In genomic region chr15:89286114-89286513, GRCm38 (mm10) we compare ENCODE assay signal across 22 mouse cellular contexts. TPM values are rescaled to one million over a fixed set of nuclear protein-coding genes. Genes with fewer than 3 reads are reported as not detected.
DNase-seq lines count a peak whose midpoint lies in the region; ATAC-seq and TF ChIP-seq lines count a peak whose summit lies in the region.
"Had no signal": no experiment of that assay in that cellular context is flagged by ENCODE, and none has a peak within 500 bp of the region (broad histone marks: within the 10 kb centered on the region; RNA-seq: fewer than 3 reads in every experiment).

No protein-coding gene starts in this region.

- 13% methylated on average over 7 of the region's 7 CpGs for WGBS in cerebellum, adult 2 months
- 83% methylated on average over 7 of the region's 7 CpGs for WGBS in hindbrain, embryonic 13.5 days
- WGBS in hindbrain, postnatal 0 days, result 78% methylated on average over 7 of the region's 7 CpGs
- 56% methylated on average over 7 of the region's 7 CpGs for WGBS in liver, embryonic 15.5 days (ENCODE audit: insufficient replicate concordance)

- H3K27me3 ChIP-seq in cerebellum, adult 2 months (ENCODE audit: control insufficient read depth, insufficient read depth, low read length), result no peaks in the 10 kb centered on the region
- no peaks in the 10 kb centered on the region for H3K27me3 ChIP-seq in hindbrain, embryonic 13.5 days
- H3K27me3 ChIP-seq in hindbrain, postnatal 0 days (ENCODE audit: insufficient read depth, low read length), result no peaks in the 10 kb centered on the region
- H3K27me3 ChIP-seq in liver, embryonic 15.5 days, result no peaks in the 10 kb centered on the region
- H3K27me3 ChIP-seq: embryonic facial prominence, embryonic 15.5 days; forebrain, embryonic 12.5 days; heart, embryonic 15.5 days; neural tube, embryonic 12.5 days had no signal

- H3K4me1 ChIP-seq in cerebellum, adult 2 months (ENCODE audit: control insufficient read depth, insufficient read depth, low read length), result peaks cover 23% of the 10 kb centered on the region
- H3K4me1 ChIP-seq in hindbrain, embryonic 13.5 days (replicated peaks), result no peaks in the 10 kb centered on the region
- no peaks in the 10 kb centered on the region for H3K4me1 ChIP-seq in hindbrain, postnatal 0 days (ENCODE audit: insufficient read depth, low read length)
- H3K4me1 ChIP-seq in liver, embryonic 15.5 days (replicated peaks), result peaks cover 45% of the 10 kb centered on the region
- H3K4me1 ChIP-seq: embryonic facial prominence, embryonic 15.5 days; forebrain, embryonic 12.5 days; heart, embryonic 15.5 days; neural tube, embryonic 12.5 days had no signal

- no peak for TF ChIP-seq POLR2A in cerebellum, adult 2 months (IDR thresholded peaks at IDR 0.05; ENCODE audit: borderline replicate concordance, insufficient read depth, low read length)

- H3K27ac ChIP-seq in cerebellum, adult 2 months (ENCODE audit: insufficient read depth, low read length), result peak overlapping the region; percentile 53
- peak overlapping the region; percentile 35; the same call in 1 of the 2 replicates for H3K27ac ChIP-seq in hindbrain, embryonic 13.5 days
- H3K27ac ChIP-seq in hindbrain, postnatal 0 days, result no peak overlapping the region
- peak overlapping the region; percentile 84 for H3K27ac ChIP-seq in liver, embryonic 15.5 days (replicated peaks)
- H3K27ac ChIP-seq: embryonic facial prominence, embryonic 15.5 days; forebrain, embryonic 12.5 days; gastrocnemius, adult 2 months; heart, embryonic 15.5 days; neural tube, embryonic 12.5 days had no signal

- no peak overlapping the region for H3K4me3 ChIP-seq in cerebellum, adult 2 months (replicated peaks; ENCODE audit: insufficient read depth, low read depth, low read length)
- H3K4me3 ChIP-seq in hindbrain, embryonic 13.5 days, result no peak overlapping the region
- no peak overlapping the region for H3K4me3 ChIP-seq in hindbrain, postnatal 0 days (ENCODE audit: low read length)
- peak overlapping the region; percentile 36 for H3K4me3 ChIP-seq in liver, embryonic 15.5 days (replicated peaks)
- H3K4me3 ChIP-seq: embryonic facial prominence, embryonic 15.5 days; forebrain, embryonic 12.5 days; gastrocnemius, adult 2 months; heart, embryonic 15.5 days; neural tube, embryonic 12.5 days had no signal

- ATAC-seq in hindbrain, embryonic 13.5 days (ENCODE audit: low FRiP score), result no peak
- ATAC-seq in hindbrain, postnatal 0 days, result no peak
- peak; percentile 42 for ATAC-seq in CD4-positive, CD25-positive, alpha-beta regulatory T cell, adult 4 months
- 0 out of 2 replicates have a peak, but pooled peaks have one; percentile 29 for ATAC-seq in liver, embryonic 15.5 days (ENCODE audit: insufficient read depth)

- TF ChIP-seq CTCF in cerebellum, adult 2 months (IDR thresholded peaks at IDR 0.05; ENCODE audit: borderline replicate concordance, insufficient read depth, low read depth, low read length), result no peak
- TF ChIP-seq CTCF in hindbrain, postnatal 0 days (IDR thresholded peaks at IDR 0.05; ENCODE audit: low read depth), result no peak

- H3K36me3 ChIP-seq in hindbrain, embryonic 13.5 days, result peaks cover 99% of the 10 kb centered on the region
- H3K36me3 ChIP-seq in hindbrain, postnatal 0 days (ENCODE audit: insufficient read depth, low read length), result peaks cover 61% of the 10 kb centered on the region
- H3K36me3 ChIP-seq in liver, embryonic 15.5 days (replicated peaks), result peaks cover 84% of the 10 kb centered on the region

- no peak overlapping the region for H3K9ac ChIP-seq in hindbrain, embryonic 13.5 days
- no peak overlapping the region for H3K9ac ChIP-seq in hindbrain, postnatal 0 days (replicated peaks; ENCODE audit: low read length)
- H3K9ac ChIP-seq in liver, embryonic 15.5 days, result peak overlapping the region; percentile 45; the same call in 1 of the 2 replicates
- H3K9ac ChIP-seq: embryonic facial prominence, embryonic 15.5 days; forebrain, embryonic 12.5 days; heart, embryonic 15.5 days; neural tube, embryonic 12.5 days had no signal

- no peaks in the 10 kb centered on the region for H3K9me3 ChIP-seq in hindbrain, embryonic 13.5 days
- no peaks in the 10 kb centered on the region for H3K9me3 ChIP-seq in hindbrain, postnatal 0 days (ENCODE audit: low read length)
- H3K9me3 ChIP-seq in liver, embryonic 15.5 days (replicated peaks), result no peaks in the 10 kb centered on the region
- H3K9me3 ChIP-seq: embryonic facial prominence, embryonic 15.5 days; forebrain, embryonic 12.5 days; heart, embryonic 15.5 days; neural tube, embryonic 12.5 days had no signal

- peak in 1 of 2 experiments; percentile 70 for DNase-seq in cerebellum, adult 2 months
- no peak for DNase-seq in cerebellum, adult 11 months
- DNase-seq in hindbrain, postnatal 0 days (ENCODE audit: low spot score), result no peak
- DNase-seq in right cerebral cortex, postnatal 36 days (ENCODE audit: low spot score in 2 of 2), result no peak
- no peak for DNase-seq in frontal cortex, adult 2 months (ENCODE audit: extremely low spot score in 1 of 2, low spot score in 1 of 2)
- DNase-seq: adrenal gland, postnatal 14 days; heart, adult 18-20 months; kidney, adult 2 months; kidney, postnatal 36 days; right cerebral cortex, postnatal 14 days had no signal

- no peak overlapping the region for H3K4me2 ChIP-seq in hindbrain, embryonic 13.5 days
- H3K4me2 ChIP-seq in hindbrain, postnatal 0 days (ENCODE audit: low read depth, low read length), result no peak overlapping the region
- H3K4me2 ChIP-seq in liver, embryonic 15.5 days, result peak overlapping the region; percentile 69
- H3K4me2 ChIP-seq: embryonic facial prominence, embryonic 15.5 days; forebrain, embryonic 12.5 days; heart, embryonic 15.5 days; neural tube, embryonic 12.5 days had no signal

RNA-seq across cellular contexts. Expression of gene Sbf1, which starts 29.0 kb away (rescaled TPM):
- polyA plus RNA-seq in cerebellum, adult 2 months (2012; rRNA removed), result 321 and 324 TPM in 2 replicates
- polyA plus RNA-seq in hindbrain, embryonic 13.5 days (2015; fragmentation: Nextera tagmentation; extraction: Ambion mirVana), result 78.4 and 83.3 TPM in 2 replicates
- 265 and 324 TPM in 2 replicates for total RNA-seq in hindbrain, postnatal 0 days (2014; rRNA removed)
- 69.5 and 70.7 TPM in 2 replicates for polyA plus RNA-seq in hindbrain, postnatal 0 days (2015; fragmentation: Nextera tagmentation; extraction: Ambion mirVana)
- polyA plus RNA-seq in CD4-positive, CD25-positive, alpha-beta regulatory T cell, adult 4 months (2017; shearing (Covaris generic)), result 100 to 1,000 TPM in 1 of 2 experiments, 10 to 100 TPM in 1; 87.6 to 124 TPM
- polyA plus RNA-seq in liver, embryonic 15.5 days (2015; fragmentation: Nextera tagmentation; extraction: Ambion mirVana), result 21.4 and 28.6 TPM in 2 replicates
- 212 and 221 TPM in 2 replicates for polyA plus RNA-seq in frontal cortex, adult 2 months (2012; rRNA removed)

RNA-seq across cellular contexts. Expression of gene Adm2, which starts 36.4 kb away (rescaled TPM):
- not detected in 2 replicates for polyA plus RNA-seq in cerebellum, adult 2 months (2012; rRNA removed)
- not detected in 2 replicates for polyA plus RNA-seq in hindbrain, embryonic 13.5 days (2015; fragmentation: Nextera tagmentation; extraction: Ambion mirVana)
- not detected in 2 replicates for total RNA-seq in hindbrain, postnatal 0 days (2014; rRNA removed)
- polyA plus RNA-seq in hindbrain, postnatal 0 days (2015; fragmentation: Nextera tagmentation; extraction: Ambion mirVana), result not detected in 2 replicates
- polyA plus RNA-seq in CD4-positive, CD25-positive, alpha-beta regulatory T cell, adult 4 months (2017; shearing (Covaris generic)), result not detected
- polyA plus RNA-seq in liver, embryonic 15.5 days (2015; fragmentation: Nextera tagmentation; extraction: Ambion mirVana), result 1.7 and 2.0 TPM in 2 replicates
- polyA plus RNA-seq in frontal cortex, adult 2 months (2012; rRNA removed), result not detected in 2 replicates
- total RNA-seq: adrenal gland, postnatal 14 days; gastrocnemius, adult 2 months; heart, adult 18-20 months; hematopoietic stem cell, adult 5-6 weeks; layer of hippocampus, postnatal 10 days; left cerebral cortex, postnatal 14 days; liver, adult 2 months had no signal
- polyA plus RNA-seq: forebrain, embryonic 12.5 days; liver, adult 2 months; neural tube, embryonic 12.5 days had no signal

RNA-seq across cellular contexts. Expression of gene Miox, which starts 48.1 kb away (rescaled TPM):
- polyA plus RNA-seq in cerebellum, adult 2 months (2012; rRNA removed), result not detected in 2 replicates
- not detected in 2 replicates for polyA plus RNA-seq in hindbrain, embryonic 13.5 days (2015; fragmentation: Nextera tagmentation; extraction: Ambion mirVana)
- not detected in 2 replicates for total RNA-seq in hindbrain, postnatal 0 days (2014; rRNA removed)
- polyA plus RNA-seq in hindbrain, postnatal 0 days (2015; fragmentation: Nextera tagmentation; extraction: Ambion mirVana), result not detected in 2 replicates
- polyA plus RNA-seq in CD4-positive, CD25-positive, alpha-beta regulatory T cell, adult 4 months (2017; shearing (Covaris generic)), result not detected
- 10.3 and 10.6 TPM in 2 replicates for polyA plus RNA-seq in liver, embryonic 15.5 days (2015; fragmentation: Nextera tagmentation; extraction: Ambion mirVana)
- not detected in 2 replicates for polyA plus RNA-seq in frontal cortex, adult 2 months (2012; rRNA removed)
- total RNA-seq: adrenal gland, postnatal 14 days; gastrocnemius, adult 2 months; heart, adult 18-20 months; hematopoietic stem cell, adult 5-6 weeks; layer of hippocampus, postnatal 10 days; left cerebral cortex, postnatal 14 days had no signal
- polyA plus RNA-seq: embryonic facial prominence, embryonic 15.5 days; forebrain, embryonic 12.5 days; neural tube, embryonic 12.5 days had no signal

Comparison
In these comparisons a context has a peak if more than half of its experiments do, and no peak if none do; other contexts are left out.
1. ATAC-seq: peak in CD4-positive, CD25-positive, alpha-beta regulatory T cell, adult 4 months (single experiment) and liver, embryonic 15.5 days (single experiment); none in hindbrain, embryonic 13.5 days (single experiment) and hindbrain, postnatal 0 days (single experiment).
2. RNA of gene Miox, which starts 48.1 kb away (polyA plus RNA-seq): 10.3 to 10.6 TPM in liver, embryonic 15.5 days; not detected in cerebellum, adult 2 months, not detected in hindbrain, embryonic 13.5 days, not detected in hindbrain, postnatal 0 days, not detected in CD4-positive, CD25-positive, alpha-beta regulatory T cell, adult 4 months and not detected in frontal cortex, adult 2 months; every median in the first group is over 10 times any median in the second.